Mouse (Mus musculus) layer of hippocampus, adult 18-20 months (tissue): ENCODE data around the gene Arglu1. TPM values are rescaled to one million over a fixed set of nuclear protein-coding genes. Genes with fewer than 3 reads are reported as not detected.

Source experiments
- DNase-seq, 2 experiments: peaks; one replicate each; pipeline ENCODE4 v3.0.0; 2022; ENCODE audit warnings: low spot score in 2 of 2
- microRNA-seq, 2 experiments: library from miRNA; unstranded; fragments of <30 nt; microRNA quantifications; one replicate each; pipeline ENCODE4 v1.2.0; 2021
- total RNA-seq, 2 experiments: library from RNA; stranded (reverse); gene quantifications; 2 replicates each; pipeline ENCODE4 v1.2.3; 2021

Gene Arglu1
- total RNA-seq, 2 experiments from 2014 or later: 91.4 to 101 TPM

- no peak for DNase-seq
These were observed 66.8 kb downstream of the Arglu1 start for GRCm38 (mm10) chr8:8623486-8623885.

- DNase-seq: peak in 1 of 2 experiments; percentile 14
These were observed 67.8 kb downstream of the Arglu1 start for GRCm38 (mm10) chr8:8622476-8622875.

GRCm38 (mm10) chr8:8622031-8622430 lies 68.3 kb downstream of the Arglu1 start:
- no peak for DNase-seq

GRCm38 (mm10) chr8:8621236-8621917 lies 68.9 kb downstream of the Arglu1 start:
- DNase-seq: peak; percentile 71 to 89

- no peak for DNase-seq
These were observed 69.8 kb downstream of the Arglu1 start for GRCm38 (mm10) chr8:8620536-8620935.

- no peak for DNase-seq
These were observed 70.8 kb downstream of the Arglu1 start for GRCm38 (mm10) chr8:8619221-8620194.

Small RNAs within 50 kb of the gene (microRNA-seq; reads per million reads assigned to microRNA genes)
- gene Mir7654: 1.6 to 2.5 reads per million in 2 experiments

Other genes with a start within 250 kb of the Arglu1 start
- 10 to 100 TPM; 31.0 to 36.0 TPM for gene Efnb2, start 29.3 kb downstream of the Arglu1 start, total RNA-seq